Mouse (Mus musculus): ENCODE measurements around the gene Gas1.

DNA sequence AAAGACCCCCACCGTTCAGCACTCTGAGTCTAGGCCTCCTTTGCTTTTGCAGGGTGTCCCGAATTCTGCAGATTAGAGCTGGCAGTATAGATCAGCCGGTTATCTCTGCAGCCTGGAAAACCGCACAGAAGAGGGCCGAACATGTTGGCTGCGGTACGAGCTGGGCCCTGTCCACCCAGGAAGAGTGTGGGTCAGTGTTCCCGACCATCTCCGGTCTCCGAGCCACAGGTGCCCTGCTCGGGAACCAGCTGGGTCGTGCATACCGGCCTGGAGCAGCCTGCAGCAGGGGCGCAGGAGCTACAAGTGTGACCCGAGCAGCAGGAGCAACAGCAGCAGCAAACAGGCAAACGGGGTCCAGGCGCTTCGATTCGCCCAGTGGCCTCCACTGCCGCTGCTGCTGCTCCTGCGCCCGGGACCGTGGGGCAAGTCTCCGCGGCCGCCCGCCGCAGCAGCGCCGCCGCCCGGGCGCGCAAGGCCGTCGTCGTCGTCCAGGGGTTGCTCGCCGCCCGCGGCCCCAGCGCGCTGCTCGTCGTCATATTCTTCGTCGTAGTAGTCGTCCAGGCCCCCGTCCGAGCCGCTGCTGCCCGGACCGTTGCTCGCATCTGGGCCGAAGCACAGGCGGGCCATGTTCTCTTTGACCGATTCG, 1.6 kb downstream of the Gas1 start:
- TF ChIP-seq MAFK (IDR thresholded peaks at IDR 0.05; ENCODE audit: insufficient read depth, low read depth, low read length) (no peak), ZC3H11A (IDR thresholded peaks at IDR 0.05; ENCODE audit: borderline replicate concordance, low read depth, low read length) (no peak), HCFC1 (IDR thresholded peaks at IDR 0.05; ENCODE audit: borderline replicate concordance, insufficient read depth, low read length) (no peak), ZNF384 (IDR thresholded peaks at IDR 0.05; ENCODE audit: low read depth, low read length) (no peak), CHD2 (IDR thresholded peaks at IDR 0.05; ENCODE audit: low read depth, low read length) (no peak)
